Mouse (Mus musculus): Measurements from ENCODE around the gene Dnase2a. TPM values are rescaled to one million over a fixed set of nuclear protein-coding genes. Genes with fewer than 3 reads are reported as not detected.
A peak's percentile ranks its signal among the peaks of the same experiment; 100 is the strongest.

The Dnase2a gene
- 10 to 100 TPM; 15.1 to 18.1 TPM for polyA plus RNA-seq (2017; shearing (Covaris generic))

DNA sequence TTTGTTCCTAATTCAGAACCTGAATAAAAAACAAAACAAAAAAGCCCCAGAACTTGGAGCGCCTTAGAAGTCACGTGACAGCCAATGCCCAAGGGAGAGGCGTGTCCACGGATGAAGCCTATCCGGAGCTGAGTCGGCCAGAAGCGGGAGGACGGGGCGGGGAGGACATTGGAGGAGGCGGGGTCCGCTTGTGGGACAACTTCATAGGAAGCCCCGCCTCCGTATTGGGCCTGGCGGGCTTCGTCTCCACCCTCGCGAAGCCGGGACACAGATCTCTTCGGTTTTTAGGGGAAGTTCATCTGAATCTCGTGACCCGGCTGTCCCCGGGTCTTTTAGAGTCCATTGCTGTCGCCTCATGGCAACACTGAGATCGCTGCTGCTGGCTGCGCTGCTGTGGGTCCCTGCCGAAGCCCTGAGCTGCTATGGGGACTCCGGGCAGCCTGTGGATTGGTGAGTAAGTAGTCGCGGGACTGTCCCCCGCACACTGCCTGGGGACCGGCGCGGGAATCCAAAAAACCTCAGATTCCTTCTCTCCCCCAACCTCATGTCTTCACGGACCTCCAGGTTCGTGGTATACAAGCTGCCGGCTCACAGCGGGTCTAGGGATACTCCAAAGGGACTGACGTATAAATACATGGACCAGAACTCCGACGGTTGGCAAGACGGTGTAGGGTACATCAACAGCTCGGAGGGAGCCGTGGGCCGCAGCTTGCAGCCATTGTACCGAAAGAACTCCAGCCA, at the start of gene Dnase2a:
TSS of gene Dnase2a (plus strand) at position 140 of the 741 bp plus-strand sequence.
- peak; percentile 77 for ATAC-seq

DNA sequence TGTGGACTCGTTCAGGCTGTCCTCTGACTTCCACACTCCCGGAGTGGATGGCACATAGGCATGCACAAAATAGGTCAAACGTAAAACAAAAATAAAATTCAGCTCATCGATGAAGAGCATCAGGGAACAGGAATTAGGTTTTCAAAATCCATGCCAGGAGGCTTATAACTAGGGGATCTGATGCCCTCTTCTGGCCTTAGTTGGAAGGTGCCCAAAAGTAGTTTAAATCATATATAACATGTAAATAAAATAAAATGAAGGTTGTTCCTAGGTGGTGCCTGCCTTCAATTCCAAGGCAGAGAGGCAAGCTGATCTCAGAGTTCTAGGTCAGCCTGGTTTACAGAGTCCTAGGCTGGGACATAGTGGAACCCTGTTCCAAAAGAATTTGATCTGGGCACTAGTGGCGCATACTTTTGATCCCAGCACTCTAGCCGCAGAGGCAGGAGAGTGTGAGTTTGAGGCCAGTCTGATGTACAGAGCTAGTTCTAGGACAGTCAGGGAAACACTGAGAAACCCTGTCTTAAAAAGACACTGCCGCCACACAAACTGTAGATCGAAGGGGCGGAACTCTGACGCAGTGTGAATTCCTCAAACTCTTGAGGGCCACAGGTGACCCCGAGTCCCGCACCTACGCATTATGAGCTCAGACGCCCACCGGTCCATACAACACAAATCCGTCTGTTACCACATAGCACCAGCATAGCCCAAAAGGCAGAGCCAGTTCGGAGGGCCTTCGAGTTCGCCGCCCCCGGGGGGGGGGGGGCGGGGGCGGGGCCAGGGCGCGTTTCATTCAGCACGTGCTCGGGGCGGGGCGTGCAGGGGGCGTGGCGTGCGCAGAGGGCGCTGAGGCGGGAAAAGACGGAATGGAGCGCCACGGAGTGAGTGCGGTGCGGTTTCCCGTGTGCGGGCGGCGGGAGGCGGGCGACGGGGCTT, 36.7 kb upstream of the Dnase2a start, which contains the start of gene Syce2:
TSS of gene Syce2 (plus strand) at position 736 of the 933 bp plus-strand sequence.
- ATAC-seq = peak; percentile 69

DNA sequence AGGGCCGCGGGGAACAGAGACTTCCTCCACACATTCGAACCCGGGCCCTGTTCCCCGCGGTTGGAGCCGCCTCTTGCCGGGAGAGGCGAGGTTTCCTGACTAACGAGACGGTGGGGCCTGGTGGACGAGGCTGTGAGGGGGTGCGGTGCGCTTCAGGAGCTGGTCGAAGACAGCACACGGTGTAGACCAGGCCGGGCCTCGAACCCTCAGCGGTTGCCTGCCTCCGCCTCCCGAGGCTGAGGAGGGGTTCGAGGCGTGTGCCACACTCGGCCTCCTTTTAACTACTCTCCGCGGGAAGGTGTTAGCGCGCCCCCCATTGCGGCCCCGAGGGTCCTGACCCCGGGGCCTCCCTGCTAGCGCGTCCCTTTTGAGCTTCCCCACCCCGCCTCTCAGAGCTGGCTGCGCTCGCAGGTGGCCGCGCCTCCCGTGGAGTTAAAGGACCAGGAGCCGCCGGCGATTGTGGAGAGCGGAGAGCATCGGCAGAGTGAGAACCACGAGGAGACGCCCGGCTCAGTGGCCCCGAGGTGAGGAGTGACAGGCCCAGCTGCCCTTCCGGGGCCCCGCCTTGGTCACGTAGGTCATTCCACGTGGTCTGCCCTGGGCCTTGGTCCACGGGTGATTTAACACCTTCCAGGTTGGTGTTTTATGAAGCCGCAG, 35.9 kb upstream of the Dnase2a start:
- no peak for ATAC-seq

DNA sequence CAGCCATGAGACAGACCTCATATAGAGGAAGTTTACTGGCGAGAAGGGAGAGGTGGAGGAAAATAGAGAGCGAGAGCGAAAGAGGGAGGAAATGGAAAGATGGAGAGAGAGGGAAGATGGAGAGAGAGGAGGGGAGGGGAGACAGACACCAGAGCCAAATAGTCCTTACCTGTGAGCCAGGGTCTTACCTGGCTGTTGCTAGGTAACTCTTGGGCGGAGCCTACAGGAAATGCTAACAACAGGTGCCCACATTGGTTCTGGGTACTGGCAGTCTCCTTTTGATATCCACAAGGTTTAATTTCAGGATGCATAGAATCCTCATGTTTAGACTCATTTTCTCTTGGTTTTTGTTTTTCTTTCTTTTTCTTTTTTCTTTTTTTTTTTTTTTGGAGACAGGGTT, 35.3 kb upstream of the Dnase2a start:
- ATAC-seq = no peak

DNA sequence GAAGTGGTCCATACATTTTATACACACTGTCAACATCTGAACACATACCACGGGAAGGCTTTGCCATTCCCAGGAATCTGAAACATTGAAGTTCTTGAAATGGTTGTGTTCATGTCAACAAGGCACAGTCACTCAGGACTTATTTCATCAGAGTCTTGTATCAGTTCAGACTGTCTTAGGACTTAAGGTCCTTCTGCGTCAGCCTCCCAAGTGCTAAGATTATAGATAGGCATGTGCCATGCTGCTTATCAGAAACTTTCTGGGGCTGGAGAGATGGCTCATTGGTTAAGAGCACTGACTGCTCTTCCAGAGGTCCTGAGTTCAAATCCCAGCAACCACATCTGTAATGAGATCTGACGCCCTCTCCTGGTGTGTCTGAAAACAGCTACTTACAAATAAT, 34.0 kb upstream of the Dnase2a start:
- no peak for ATAC-seq

DNA sequence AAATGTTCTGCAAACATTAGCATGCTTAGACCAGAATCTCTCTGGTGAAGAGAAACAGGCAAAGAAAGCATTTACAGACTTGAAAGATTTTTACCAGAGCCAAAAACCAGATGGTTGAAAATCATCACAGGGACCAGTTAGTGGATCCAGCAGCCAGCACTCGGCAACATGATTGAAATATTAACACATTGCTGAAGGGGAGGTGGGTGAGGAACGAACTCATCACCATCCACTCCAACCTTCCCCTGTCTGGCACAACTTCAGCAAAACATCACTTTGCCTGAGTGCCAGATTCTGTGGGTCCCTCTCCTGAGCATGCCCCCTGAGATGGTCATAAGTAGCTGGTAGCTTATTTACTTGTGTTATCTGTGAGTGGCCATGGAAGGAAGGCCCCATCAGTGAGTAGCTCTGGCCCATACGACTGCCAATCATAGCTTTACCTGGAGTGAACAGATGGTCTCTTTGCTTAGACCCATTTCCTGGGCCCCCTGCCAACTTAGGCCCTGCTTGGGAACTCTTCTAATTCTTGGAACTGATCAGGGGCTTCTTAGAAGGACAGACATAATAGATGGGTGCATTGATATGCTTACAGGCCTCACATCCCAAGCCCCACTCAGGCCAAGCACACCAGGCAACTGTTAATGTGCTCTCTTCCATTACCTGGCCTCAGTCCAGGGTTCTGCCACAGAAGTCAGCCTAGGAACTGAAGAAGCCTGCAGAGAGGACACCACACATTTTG, 30.9 kb upstream of the Dnase2a start:
- ATAC-seq = no peak

DNA sequence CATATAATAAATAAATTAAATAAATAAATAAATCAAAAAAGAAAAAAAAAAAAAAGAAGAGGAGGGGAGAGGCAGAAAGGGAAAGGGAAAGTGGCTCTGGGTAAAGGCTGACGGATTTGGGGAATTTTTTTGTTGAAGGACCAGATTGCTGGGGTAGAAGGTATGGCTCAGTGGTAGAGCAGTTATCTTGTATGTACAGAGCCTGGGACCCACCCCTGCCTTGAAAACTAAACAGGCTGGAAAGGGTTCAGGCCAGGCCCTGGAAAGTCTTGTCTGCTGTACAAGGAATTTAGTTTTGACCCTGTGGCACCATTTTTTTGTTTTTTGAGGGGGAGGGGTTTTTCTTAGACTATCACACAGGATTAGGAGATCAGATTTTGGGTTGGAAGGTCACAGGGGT, 29.4 kb upstream of the Dnase2a start:
- no peak for ATAC-seq

DNA sequence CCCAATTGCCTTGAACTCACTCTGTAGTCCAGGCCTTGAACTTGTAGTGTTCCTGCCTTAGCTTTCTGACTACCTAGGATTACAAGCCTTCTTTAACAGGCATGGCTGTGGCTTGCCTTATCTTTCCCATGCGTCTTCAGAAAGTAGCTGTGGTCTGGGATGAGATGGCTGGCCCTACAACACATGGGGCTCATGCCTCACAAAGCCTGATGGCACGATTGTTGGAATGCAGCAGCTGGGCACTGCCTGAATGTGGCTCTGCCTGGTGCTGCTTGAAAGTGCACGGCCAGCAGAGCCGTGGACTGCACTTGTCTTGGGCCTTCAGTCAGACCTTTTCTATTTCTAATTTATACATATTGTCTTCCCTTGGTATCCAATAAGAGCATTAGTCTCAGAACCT, 23.6 kb upstream of the Dnase2a start:
- ATAC-seq = no peak

DNA sequence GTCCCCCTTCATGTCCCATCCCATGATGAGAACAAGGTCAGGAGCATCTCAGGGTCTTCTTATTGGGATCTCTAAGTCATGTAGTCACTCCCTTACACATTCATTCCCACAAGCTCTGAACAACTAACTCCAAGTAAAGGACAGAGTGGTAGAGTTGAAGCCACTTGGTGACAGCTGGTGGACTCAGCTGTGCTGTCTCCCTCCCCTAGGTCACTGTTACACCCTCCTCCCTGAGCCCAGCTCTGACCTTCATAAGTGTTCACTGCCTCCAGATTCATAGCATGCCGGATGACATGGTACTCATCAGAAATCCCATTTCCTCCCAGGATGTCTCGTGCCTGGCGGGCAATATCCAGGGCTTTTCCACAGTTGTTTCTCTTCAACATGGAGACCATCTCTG, 20.1 kb upstream of the Dnase2a start:
- no peak for ATAC-seq

DNA sequence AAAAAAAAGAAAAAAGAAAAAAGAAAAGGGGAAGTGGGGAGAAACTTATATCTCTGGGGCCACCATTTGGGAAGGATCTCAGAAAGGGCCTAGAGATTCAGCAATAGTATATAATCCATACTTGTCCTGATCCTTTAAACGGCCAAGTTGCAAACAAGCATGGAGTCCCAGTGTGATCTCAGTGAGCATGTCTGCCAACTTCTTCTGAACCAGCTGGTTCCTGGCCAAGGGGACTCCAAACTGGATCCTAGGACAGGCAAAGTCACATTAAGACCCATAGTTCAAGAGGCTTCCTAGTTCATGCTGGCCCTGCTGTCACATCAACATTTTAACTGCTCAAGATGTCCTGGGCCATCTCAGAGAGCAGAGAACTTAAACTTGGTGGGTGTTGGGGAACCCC, 19.2 kb upstream of the Dnase2a start:
- ATAC-seq = no peak

DNA sequence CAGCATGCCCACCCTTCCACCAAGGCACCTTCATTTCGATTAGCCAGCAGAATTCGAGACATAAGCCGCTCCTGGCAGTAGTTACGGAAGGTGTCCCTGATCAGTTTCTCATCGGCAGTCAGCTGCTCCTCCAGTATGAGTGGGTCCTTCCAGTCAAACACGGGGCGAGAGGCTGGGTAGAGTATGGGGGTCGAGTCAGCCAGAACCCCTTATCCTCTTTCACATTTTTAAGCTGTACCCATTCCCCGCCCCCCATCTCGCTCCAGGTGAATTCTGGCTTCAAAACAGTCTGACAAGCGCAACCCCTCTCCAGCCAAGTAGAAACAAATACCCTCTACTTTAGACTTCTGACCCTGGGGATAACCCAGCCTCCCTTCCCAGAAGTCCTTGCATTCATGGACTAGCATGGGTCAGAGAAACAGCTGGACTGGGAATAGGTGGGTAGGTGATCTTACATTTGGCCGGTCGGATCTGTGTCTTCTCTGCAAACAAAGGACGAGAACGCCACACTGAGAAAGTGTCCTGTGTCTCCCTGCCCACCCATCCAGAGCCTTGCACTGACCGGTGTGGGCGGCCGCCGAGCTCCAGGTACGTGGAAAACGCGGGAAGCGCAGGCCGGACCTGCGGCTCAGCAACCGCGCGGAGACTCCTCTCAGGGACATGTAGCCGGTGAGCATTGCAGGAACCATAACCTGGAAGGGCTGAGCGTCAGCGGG, 15.2 kb upstream of the Dnase2a start:
- no peak for ATAC-seq

DNA sequence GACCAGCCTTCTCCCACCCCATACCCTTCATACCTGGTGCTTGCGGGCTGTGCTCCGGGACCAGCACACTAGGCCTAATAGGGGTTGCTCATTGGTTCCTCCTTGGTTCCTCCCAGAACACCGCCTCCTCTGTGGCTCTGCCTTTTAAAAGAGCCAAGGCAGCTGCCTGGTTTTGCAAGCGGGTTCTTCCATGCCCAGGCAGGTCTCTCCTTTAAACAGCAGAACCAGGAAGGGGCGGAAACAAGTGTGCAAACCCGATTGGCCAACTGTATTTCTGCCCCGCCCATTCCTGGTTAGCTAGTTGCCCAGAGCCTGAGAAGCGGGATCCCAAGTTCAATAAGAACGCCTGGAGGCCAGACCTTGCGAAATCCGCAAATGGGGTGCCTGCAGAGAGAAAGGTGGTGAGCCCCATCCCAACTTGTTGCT, 14.6 kb upstream of the Dnase2a start, which contains the start of gene Gcdh:
TSS of gene Gcdh (minus strand) at position 213 of the 426 bp plus-strand sequence.
- ATAC-seq = peak; percentile 98

DNA sequence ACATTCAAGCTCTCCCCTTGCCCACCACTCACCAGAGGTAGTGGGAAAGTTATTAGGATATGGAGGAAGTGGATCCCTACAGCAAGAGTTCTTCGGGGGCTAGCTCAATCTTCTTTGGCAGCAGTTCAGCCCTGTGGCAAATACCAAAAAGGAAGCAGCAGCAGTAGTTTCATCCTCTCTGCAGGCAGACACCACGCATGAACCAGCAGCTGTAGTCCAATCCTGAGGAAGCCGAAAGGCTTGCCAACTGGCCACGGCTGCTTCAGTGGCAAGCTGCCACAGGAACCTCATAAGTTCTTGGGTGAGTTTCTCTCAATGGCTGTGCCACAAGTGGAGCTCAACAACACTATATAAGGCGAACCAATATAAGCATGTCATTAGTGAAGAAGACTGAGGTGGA, 12.4 kb upstream of the Dnase2a start:
- ATAC-seq = no peak

DNA sequence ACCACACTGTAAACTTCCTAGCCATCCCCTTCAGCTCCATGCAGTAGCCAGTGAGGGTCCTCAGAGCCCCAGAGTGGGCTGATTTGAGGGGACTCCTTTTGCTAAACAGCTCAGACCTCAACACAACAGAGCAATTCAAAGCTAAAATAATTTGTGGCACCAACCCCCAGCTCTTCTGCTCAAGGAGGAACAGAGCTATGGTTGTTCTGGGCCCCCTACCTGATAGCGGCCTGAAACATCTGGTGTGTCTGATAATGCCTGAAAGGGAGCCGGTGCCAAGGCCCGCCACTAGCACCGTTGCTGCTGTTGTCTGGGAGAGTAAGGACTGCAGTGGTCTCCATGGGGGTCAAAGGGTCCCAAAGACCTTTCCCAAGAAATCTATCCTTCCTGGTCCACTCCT, 7.3 kb upstream of the Dnase2a start:
- ATAC-seq = no peak

DNA sequence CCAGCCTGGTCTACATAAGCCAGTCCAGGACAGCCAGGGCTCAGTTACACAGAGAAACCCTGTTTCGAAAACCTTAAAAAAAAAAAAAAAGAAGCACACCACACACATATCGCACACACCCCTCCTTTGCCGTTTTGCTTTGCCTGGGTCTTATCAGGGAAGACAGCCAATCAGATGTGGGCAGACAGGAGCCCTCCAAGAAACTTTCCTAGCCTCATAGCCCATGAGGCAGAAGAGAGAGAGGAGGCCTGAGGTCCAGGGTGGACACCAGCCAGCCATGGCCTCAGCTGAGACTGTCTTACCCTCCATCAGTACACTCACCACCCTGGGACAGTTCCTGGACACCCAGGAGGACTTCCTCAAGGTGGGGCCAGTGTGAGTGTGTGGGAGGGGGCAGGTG, 6.6 kb upstream of the Dnase2a start, which contains the start of gene Klf1:
TSS of gene Klf1 (plus strand) at position 177 of the 400 bp plus-strand sequence.
- no peak for ATAC-seq

DNA sequence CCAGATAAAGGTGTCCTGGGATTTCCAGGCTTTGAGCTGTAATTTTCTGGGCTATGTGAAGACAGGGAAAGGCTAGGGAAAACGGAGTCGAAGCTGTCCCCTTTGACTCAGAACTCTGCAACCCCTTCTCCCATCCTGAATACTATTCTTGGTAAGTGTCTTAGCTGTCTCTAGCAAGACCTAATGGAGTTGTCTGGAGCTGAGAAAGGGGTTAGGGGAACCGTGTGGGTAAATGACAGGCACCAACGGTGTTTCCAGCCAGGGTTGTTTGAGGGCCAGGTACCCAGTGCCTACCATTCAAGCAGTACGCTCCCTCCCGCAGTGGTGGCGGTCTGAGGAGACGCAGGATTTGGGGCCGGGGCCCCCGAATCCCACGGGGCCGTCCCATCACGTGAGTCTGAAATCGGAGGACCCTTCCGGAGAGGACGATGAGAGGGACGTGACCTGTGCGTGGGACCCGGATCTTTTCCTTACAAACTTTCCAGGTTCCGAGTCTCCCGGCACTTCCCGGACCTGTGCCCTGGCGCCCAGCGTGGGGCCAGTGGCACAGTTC, 5.9 kb upstream of the Dnase2a start:
- no peak for ATAC-seq

DNA sequence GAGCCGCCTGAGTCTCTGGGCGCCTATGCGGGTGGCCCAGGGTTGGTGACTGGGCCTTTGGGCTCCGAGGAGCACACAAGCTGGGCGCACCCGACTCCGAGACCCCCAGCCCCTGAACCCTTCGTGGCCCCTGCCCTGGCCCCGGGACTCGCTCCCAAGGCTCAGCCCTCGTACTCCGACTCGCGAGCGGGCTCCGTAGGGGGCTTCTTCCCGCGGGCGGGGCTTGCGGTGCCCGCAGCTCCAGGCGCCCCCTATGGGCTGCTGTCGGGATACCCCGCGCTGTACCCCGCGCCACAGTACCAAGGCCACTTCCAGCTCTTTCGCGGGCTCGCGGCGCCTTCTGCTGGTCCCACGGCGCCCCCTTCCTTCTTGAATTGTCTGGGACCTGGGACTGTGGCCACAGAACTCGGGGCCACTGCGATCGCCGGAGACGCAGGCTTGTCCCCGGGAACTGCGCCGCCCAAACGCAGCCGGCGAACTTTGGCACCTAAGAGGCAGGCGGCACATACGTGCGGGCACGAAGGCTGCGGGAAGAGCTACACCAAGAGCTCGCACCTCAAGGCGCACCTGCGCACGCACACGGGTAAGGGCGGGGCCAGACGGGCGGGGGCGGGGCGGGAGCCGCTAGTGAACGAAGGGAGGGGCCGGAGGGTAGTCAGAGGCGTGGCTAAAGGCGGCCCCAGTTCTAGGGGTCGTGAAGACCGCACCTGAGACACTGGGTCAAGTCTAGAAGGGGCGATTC, 5.3 kb upstream of the Dnase2a start:
- peak; percentile 85 for ATAC-seq

DNA sequence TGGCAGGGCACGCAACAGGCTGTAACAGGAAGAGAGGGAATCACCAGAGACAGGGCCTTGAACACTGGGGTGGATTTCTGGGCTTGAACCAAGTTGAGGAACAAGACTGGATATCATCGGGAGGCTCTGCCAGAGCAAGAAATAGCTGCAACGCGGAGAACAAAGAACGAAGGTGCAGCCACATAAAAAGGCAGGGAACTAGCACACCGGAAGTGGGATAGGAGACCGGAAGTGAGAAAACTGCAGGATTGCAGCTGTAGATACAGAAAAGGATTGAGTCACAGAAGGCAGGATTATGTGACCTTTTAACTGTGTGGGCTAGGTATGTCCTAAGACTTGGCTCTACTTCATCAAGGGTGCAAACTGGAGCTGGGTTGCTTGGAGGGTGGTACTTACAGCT, 4.0 kb upstream of the Dnase2a start:
- no peak for ATAC-seq

DNA sequence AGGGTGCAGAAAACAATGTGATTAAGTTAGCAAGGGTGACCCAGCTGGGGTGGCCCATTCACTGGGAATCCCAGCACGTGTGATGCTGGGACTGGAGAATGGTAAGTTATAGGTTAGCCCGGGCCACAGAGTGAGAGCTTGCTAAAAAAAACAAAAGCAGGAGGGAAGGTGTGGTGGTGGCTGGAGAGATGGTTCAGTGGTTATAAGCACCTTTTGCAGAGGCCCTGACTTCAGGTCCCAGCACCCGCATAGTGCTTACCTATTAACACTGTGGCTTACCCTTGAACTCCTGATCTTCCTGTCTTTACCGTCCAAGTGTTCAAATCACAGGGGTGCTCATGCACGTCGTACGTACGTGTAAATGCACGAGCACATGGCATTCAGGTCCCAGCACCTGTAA, 1.3 kb upstream of the Dnase2a start:
- no peak for ATAC-seq

DNA sequence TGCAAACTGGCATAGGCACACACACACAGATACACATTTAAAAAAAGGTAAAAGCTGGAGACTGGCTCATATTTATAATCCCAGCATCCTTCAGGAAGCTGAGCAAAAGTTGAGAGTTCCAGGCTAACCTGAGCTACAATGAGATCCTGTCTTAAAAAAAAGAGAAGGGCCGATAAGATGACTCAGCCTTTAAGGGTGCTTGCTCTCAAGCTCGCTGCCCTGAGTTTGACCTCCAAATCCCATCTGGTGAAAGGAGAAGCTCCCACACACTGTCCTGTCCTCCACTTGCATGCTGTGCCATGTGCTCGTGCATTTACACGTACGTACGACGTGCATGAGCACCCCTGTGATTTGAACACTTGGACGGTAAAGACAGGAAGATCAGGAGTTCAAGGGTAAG, 867 bp upstream of the Dnase2a start:
- no peak for ATAC-seq
